Mouse (Mus musculus) bone marrow, adult 2 months (tissue): ENCODE results near the gene Map4k4.

Source experiments
- CTCF ChIP-seq: fragments of 200-500 bp; IDR thresholded peaks from 2 replicates; pipeline ENCODE4 v1.5.1; 2011; ENCODE audit warnings: low read length, control low read depth; ENCODE audit not compliant: control insufficient read depth, insufficient read depth
- POLR2A ChIP-seq: fragments of 200-500 bp; IDR thresholded peaks from 2 replicates; pipeline ENCODE4 v1.6.1; 2011; ENCODE audit warnings: low read depth, mild to moderate bottlenecking, control low read depth, low read length, borderline replicate concordance; ENCODE audit not compliant: control insufficient read depth

- TF ChIP-seq CTCF (no peak), POLR2A (no peak)
These were observed 64.7 kb downstream of the Map4k4 start for GRCm38 (mm10) chr1:39965461-39965860.
